Mouse (Mus musculus): ENCODE measurements around the gene Slc22a23.

- TF ChIP-seq CTCF (IDR thresholded peaks at IDR 0.05; ENCODE audit: low read depth) (no peak), EP300 (IDR thresholded peaks at IDR 0.05; ENCODE audit: low read depth) (no peak)
These were observed 38.4 kb upstream of the Slc22a23 start for GRCm38 (mm10) chr13:34383416-34383815.
